Mouse (Mus musculus) E14TG2a.4 (cell line): ENCODE data around the gene Rhoh.

Experiments used
- H3K27me3 ChIP-seq: 2 replicates; pipeline ENCODE4 v1.6.1; 2014; ENCODE audit warnings: low read length, control low read depth; ENCODE audit not compliant: insufficient read depth
- H3K36me3 ChIP-seq: 2 replicates; pipeline ENCODE4 v1.6.1; 2014; ENCODE audit warnings: low read length, control low read depth; ENCODE audit not compliant: insufficient read depth
- H3K4me1 ChIP-seq: replicated peaks from 2 replicates; pipeline ENCODE4 v1.6.1; 2014; ENCODE audit warnings: low read depth, low read length, control low read depth
- H3K4me3 ChIP-seq: replicated peaks from 2 replicates; pipeline ENCODE4 v1.5.1; 2014; ENCODE audit warnings: mild to moderate bottlenecking, low read length
- H3K9me3 ChIP-seq: 2 replicates; pipeline ENCODE4 v1.6.1; 2014; ENCODE audit warnings: low read length, control low read depth
- CTCF ChIP-seq: conservative IDR thresholded peaks from 2 replicates; pipeline ENCODE4 v1.5.1; 2014; ENCODE audit warnings: low read length
- NANOG ChIP-seq: IDR thresholded peaks from 2 replicates; pipeline ENCODE4 v1.6.1; 2014; ENCODE audit warnings: borderline replicate concordance, low read length, mixed read lengths
- POU5F1 ChIP-seq: IDR thresholded peaks from 2 replicates; pipeline ENCODE4 v1.6.1; 2014; ENCODE audit warnings: low read length, borderline replicate concordance

Gene Rhoh

DNA sequence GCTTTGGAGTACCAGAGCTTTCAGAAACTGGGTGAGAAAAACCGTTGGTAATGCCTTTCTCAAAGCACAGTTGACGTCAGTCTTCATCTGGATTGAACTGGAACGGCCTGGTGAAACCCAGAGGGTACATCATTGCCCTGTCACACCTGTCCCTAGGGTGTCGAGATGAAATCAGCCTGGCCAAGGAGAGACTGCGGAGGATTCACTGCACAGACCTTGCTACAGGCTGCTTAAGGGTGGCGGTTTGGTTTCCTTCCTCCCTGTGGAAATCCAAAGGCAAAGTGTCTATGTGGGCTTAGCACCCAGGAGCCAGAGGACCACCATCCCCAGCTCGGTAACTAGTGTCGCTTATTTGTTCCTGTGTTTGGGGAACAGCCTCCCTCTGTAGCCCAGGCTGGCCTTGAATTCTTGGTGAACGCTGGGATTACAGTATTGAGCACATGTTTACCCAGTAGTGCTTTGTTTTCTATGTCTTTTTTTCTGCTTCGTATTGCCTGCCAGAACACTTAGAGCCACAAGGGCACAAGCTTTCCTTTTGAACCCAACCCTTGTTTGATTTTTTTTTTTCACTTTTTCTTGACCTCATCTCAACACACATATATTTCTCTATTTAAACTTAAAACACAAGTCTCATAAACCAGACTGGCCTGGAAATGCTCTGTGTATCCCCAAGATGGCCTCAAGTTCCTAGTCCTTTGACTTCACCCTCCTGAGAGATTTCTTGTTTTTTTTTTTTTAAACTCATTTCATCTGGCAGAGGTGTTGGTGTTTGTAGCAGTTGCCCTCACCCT lies at the start of gene Rhoh:
Gene Rhoh, plus strand, starts transcription at position 60 of the 791 bp plus-strand sequence.
- peaks cover 24% of the 10 kb centered on the region for H3K27me3 ChIP-seq
- TF ChIP-seq POU5F1 = no peak
- no peak for TF ChIP-seq CTCF
- no peak for TF ChIP-seq NANOG
- peaks cover 4% of the 10 kb centered on the region for H3K4me1 ChIP-seq
- no peaks in the 10 kb centered on the region for H3K36me3 ChIP-seq
- H3K4me3 ChIP-seq = no peak within 1 kb of the TSS
- no peaks in the 10 kb centered on the region for H3K9me3 ChIP-seq

DNA sequence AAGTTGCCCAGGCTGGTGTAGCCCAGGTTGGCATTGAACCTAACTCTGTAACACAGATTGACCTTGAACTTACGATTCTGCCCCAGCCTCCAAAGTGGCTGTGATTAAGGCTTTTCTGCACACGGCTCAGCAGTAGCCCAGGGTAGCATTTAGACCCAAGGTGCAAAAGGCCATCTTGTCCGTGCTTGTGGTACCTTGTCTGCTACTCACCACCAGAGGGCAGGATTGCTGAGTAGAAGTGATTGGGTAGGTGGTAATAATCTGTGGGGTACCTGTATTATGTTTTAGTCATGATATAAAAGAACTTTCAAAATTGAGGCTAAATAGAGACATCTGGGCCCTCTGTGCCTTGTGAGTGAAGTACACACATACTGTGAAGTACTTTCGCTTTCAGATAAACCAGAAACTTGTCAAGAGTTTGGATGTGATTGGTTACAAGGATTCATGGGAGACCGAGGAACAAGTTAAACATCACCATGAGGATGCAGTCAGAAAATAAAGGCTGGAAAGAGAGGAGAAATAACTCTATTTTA lies 37.3 kb upstream of the Rhoh start:
- Histone ChIP-seq H3K9me3 (no peaks in the 10 kb centered on the region), H3K4me1 (no peaks in the 10 kb centered on the region), H3K27me3 (no peaks in the 10 kb centered on the region), H3K36me3 (peaks cover 53% of the 10 kb centered on the region), H3K4me3 (no peak overlapping the region)
- TF ChIP-seq CTCF (peak; percentile 62), POU5F1 (no peak), NANOG (no peak)

DNA sequence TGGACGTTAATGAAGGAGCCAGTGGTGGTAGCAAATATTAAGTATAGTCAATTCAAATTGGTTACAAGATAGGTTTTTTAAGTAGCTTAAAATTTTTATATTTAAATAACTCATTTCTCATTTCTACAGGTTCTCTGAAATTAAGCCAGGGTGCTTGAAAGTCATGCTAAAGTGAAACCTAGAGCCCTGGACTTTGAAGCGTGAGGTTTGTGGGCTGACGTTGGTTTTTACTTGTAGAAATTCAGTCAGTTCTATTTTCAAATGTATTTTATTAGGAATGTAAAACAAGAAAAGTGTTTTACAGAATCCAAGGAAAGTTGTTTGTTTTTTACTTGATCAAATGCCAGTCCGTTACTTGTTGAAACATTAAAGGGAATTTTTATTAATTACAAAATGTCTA lies 34.5 kb upstream of the Rhoh start:
- Histone ChIP-seq H3K4me1 (no peaks in the 10 kb centered on the region), H3K9me3 (no peaks in the 10 kb centered on the region), H3K4me3 (no peak overlapping the region), H3K36me3 (peaks cover 31% of the 10 kb centered on the region), H3K27me3 (no peaks in the 10 kb centered on the region)
- TF ChIP-seq POU5F1 (no peak), NANOG (no peak), CTCF (no peak)

DNA sequence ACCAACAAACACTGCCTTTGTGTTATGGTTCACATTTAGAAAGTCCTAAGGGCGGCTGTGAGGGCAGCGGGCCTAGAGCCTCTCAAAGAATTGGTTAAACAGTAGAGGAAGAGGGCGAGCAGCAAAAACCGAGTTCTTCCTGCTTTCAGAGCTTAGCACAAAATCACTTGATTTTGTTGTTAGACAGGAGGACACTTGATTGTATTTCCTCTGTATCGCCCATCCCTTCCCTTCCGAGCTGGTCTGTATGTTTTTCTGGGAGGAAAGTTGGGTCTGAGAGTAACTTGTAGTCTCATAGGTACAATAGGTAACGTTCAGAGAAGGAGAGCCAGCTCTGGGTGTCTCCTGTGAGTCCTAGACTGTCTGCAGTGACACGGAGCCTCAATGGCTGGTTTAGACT lies 33.9 kb upstream of the Rhoh start:
- H3K27me3 ChIP-seq = no peaks in the 10 kb centered on the region
- no peaks in the 10 kb centered on the region for H3K9me3 ChIP-seq
- no peak overlapping the region for H3K4me3 ChIP-seq
- no peak for TF ChIP-seq NANOG
- TF ChIP-seq POU5F1 = no peak
- no peak for TF ChIP-seq CTCF
- no peaks in the 10 kb centered on the region for H3K4me1 ChIP-seq
- H3K36me3 ChIP-seq = peaks cover 25% of the 10 kb centered on the region

DNA sequence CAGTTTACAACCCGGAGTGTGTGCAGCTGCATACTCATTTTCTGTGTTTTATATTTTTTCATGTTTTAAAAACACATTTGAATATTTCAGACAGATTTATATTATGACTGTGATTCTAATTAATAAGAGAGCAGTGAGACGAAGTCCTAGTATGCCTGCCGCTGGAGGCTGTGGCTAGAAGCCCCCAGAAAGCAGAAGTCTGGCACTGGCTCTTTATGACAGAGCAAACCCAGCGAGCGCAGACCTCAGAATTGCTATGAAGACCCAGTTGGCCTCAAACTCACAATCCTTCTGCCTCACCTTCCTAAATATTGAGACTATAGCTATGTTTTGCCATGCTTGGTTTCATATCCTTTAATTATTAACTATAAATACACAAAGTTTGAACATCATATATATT lies 32.8 kb upstream of the Rhoh start:
- TF ChIP-seq POU5F1 (no peak), CTCF (no peak), NANOG (no peak)
- H3K27me3 ChIP-seq = no peaks in the 10 kb centered on the region
- no peaks in the 10 kb centered on the region for H3K4me1 ChIP-seq
- no peaks in the 10 kb centered on the region for H3K9me3 ChIP-seq
- H3K4me3 ChIP-seq = no peak overlapping the region
- H3K36me3 ChIP-seq = peaks cover 16% of the 10 kb centered on the region

DNA sequence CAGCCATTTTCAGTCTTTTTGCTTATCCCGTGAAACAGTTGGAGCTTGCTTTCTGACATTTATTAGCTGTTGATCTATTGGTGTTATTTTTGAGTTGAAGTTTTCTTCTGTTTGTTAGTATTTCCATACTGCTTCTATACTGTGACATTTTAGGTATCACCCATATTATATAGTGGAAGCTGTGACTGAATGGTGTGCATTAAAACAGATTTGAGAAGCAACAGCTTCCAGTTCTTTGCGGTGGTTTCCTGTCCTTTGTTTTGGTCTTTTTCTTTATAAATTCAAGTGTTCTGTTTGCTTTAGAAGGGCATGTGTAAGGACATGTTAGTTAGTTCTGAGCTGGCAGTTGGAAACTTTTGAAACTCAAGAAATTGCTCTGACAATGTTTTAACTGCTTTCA lies 32.0 kb upstream of the Rhoh start:
- peaks cover 16% of the 10 kb centered on the region for H3K36me3 ChIP-seq
- TF ChIP-seq NANOG (no peak), CTCF (no peak), POU5F1 (no peak)
- H3K9me3 ChIP-seq = no peaks in the 10 kb centered on the region
- no peak overlapping the region for H3K4me3 ChIP-seq
- no peaks in the 10 kb centered on the region for H3K4me1 ChIP-seq
- H3K27me3 ChIP-seq = no peaks in the 10 kb centered on the region

DNA sequence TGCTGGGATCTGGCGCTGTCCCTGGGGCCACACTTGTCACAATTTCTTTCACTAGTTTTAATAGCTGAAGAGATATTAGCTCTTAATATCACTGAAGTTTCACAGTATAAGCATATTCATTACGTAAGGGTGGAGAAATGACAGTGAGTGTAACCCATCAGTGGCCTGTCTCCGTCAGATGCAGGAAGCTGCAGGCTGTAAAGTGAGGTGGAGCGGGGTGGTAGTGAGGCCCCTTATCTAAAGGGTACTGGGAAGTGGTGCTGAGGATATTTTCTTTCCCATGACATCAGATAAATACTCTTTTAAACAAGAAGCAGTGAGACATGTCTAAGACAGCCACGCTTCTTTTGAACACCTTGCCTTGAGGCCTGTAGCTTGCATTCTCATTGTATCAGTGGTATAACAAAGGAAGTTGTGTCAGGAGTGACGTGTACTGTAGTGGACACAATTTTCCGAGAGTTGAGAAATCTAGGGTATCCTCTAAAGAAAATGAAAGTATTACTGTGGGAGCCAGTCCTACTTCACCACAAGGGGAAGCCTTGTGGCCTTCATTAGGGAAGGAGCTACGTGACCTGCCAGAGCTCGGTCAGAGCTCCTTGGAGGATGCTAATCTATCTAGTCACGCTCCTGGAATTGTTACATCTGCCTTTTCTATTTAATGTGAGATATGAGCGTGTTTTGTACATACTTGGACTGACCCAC lies 28.9 kb upstream of the Rhoh start:
- Histone ChIP-seq H3K27me3 (no peaks in the 10 kb centered on the region), H3K9me3 (no peaks in the 10 kb centered on the region), H3K4me1 (no peaks in the 10 kb centered on the region), H3K36me3 (peaks cover 1% of the 10 kb centered on the region; the same call in 1 of the 2 replicates), H3K4me3 (no peak overlapping the region)
- no peak for TF ChIP-seq NANOG
- no peak for TF ChIP-seq POU5F1
- TF ChIP-seq CTCF = no peak

DNA sequence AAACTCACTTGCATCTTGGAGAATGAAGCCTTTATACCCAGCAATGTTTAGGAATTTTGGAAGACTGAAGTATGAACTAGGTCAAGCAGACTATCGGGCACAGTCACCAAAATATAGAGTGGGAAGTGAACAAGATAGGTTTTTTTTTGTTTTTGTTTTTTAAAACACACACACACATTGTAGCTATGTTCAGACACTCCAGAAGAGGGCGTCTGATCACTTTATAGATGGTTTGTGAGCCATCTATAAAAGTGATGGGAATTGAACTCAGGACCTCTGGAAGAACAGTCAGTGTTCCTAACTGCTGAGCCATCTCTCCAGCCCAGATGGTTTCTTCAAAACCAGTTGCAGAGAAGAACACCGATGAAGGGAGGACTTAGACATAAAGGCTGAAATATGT lies 27.9 kb upstream of the Rhoh start:
- no peaks in the 10 kb centered on the region for H3K36me3 ChIP-seq
- no peak overlapping the region for H3K4me3 ChIP-seq
- H3K4me1 ChIP-seq = no peaks in the 10 kb centered on the region; the same call in 1 of the 2 replicates
- no peaks in the 10 kb centered on the region for H3K9me3 ChIP-seq
- TF ChIP-seq CTCF (peak; percentile 9; the same call in 1 of the 2 replicates), POU5F1 (no peak), NANOG (no peak)
- H3K27me3 ChIP-seq = no peaks in the 10 kb centered on the region
